Mouse (Mus musculus): ENCODE measurements at regions not wholly inside any gene's neighbourhood (a gene's known extent, or its start where the extent isn't known, plus 50 kb on each side); places are given as distances from the start of the nearest gene placed in this dataset.

- WGBS, result 57% methylated on average over 29 of the region's 29 CpGs
- no peaks in the 10 kb centered on the region for H3K4me1 ChIP-seq (ENCODE audit: control insufficient read depth, insufficient read depth, low read length)
- peak overlapping the region; percentile 17 for H3K4me3 ChIP-seq (replicated peaks; ENCODE audit: low read depth, low read length)
- DNase-seq (no peak), ATAC-seq (ENCODE audit: low FRiP score, low TSS enrichment) (no peak)
- H3K27me3 ChIP-seq (ENCODE audit: control insufficient read depth, insufficient read depth, low read length), result no peaks in the 10 kb centered on the region
- H3K36me3 ChIP-seq (ENCODE audit: control insufficient read depth, insufficient read depth, low read length), result no peaks in the 10 kb centered on the region
- H3K9ac ChIP-seq (replicated peaks; ENCODE audit: low read length), result 0 out of 2 replicates have a peak overlapping the region, but pooled peaks have one; percentile 23
- H3K4me2 ChIP-seq (ENCODE audit: low read length), result peak overlapping the region; percentile 51
- no peak overlapping the region for H3K27ac ChIP-seq (replicated peaks; ENCODE audit: low read depth, low read length)
- H3K9me3 ChIP-seq (ENCODE audit: control insufficient read depth, low read length), result peaks cover 43% of the 10 kb centered on the region
These were observed 72.5 kb downstream of the Rtl1 start for GRCm38 (mm10) chr12:109527414-109528262.

GRCm38 (mm10) chr12:109525613-109526012 lies 73.0 kb downstream of the Dlk1 start:
- ATAC-seq (ENCODE audit: low FRiP score, low TSS enrichment) (no peak), DNase-seq (no peak)
- H3K9ac ChIP-seq (replicated peaks; ENCODE audit: low read length), result no peak overlapping the region
- H3K36me3 ChIP-seq (ENCODE audit: control insufficient read depth, insufficient read depth, low read length), result no peaks in the 10 kb centered on the region
- H3K4me3 ChIP-seq (replicated peaks; ENCODE audit: low read depth, low read length), result no peak overlapping the region
- 62% methylated on average over 9 of the region's 9 CpGs for WGBS
- no peaks in the 10 kb centered on the region for H3K4me1 ChIP-seq (ENCODE audit: control insufficient read depth, insufficient read depth, low read length)
- H3K27ac ChIP-seq (replicated peaks; ENCODE audit: low read depth, low read length), result no peak overlapping the region
- no peaks in the 10 kb centered on the region for H3K27me3 ChIP-seq (ENCODE audit: control insufficient read depth, insufficient read depth, low read length)
- H3K9me3 ChIP-seq (ENCODE audit: control insufficient read depth, low read length), result peaks cover 42% of the 10 kb centered on the region
- H3K4me2 ChIP-seq (ENCODE audit: low read length), result no peak overlapping the region

- no peak overlapping the region for H3K4me3 ChIP-seq (replicated peaks; ENCODE audit: low read depth, low read length)
- no peak for ATAC-seq (ENCODE audit: low FRiP score, low TSS enrichment)
- H3K4me1 ChIP-seq (ENCODE audit: control insufficient read depth, insufficient read depth, low read length), result no peaks in the 10 kb centered on the region; the same call in 1 of the 2 replicates
- WGBS, result 84% methylated on average over 5 of the region's 5 CpGs
- H3K9ac ChIP-seq (replicated peaks; ENCODE audit: low read length), result no peak overlapping the region
- H3K4me2 ChIP-seq (ENCODE audit: low read length), result no peak overlapping the region
- 0 out of 2 replicates have a peak, but pooled peaks cover 2% of the 10 kb centered on the region for H3K9me3 ChIP-seq (ENCODE audit: control insufficient read depth, low read length)
- DNase-seq, result no peak
- H3K27ac ChIP-seq (replicated peaks; ENCODE audit: low read depth, low read length), result no peak overlapping the region
- H3K36me3 ChIP-seq (ENCODE audit: control insufficient read depth, insufficient read depth, low read length), result no peaks in the 10 kb centered on the region
- no peaks in the 10 kb centered on the region for H3K27me3 ChIP-seq (ENCODE audit: control insufficient read depth, insufficient read depth, low read length)
These were observed 68.7 kb downstream of the Dlk1 start for GRCm38 (mm10) chr12:109521199-109521780.

- Histone ChIP-seq H3K4me2 (ENCODE audit: low read length) (no peak overlapping the region), H3K4me3 (replicated peaks; ENCODE audit: low read depth, low read length) (no peak overlapping the region), H3K27me3 (ENCODE audit: control insufficient read depth, insufficient read depth, low read length) (no peaks in the 10 kb centered on the region), H3K9ac (replicated peaks; ENCODE audit: low read length) (no peak overlapping the region), H3K9me3 (ENCODE audit: control insufficient read depth, low read length) (no peaks in the 10 kb centered on the region), H3K36me3 (ENCODE audit: control insufficient read depth, insufficient read depth, low read length) (no peaks in the 10 kb centered on the region), H3K27ac (replicated peaks; ENCODE audit: low read depth, low read length) (no peak overlapping the region), H3K4me1 (ENCODE audit: control insufficient read depth, insufficient read depth, low read length) (no peaks in the 10 kb centered on the region; the same call in 1 of the 2 replicates)
- 41% methylated on average over 8 of the region's 8 CpGs for WGBS
- ATAC-seq (ENCODE audit: low FRiP score, low TSS enrichment) (no peak), DNase-seq (no peak)
These were observed 67.8 kb downstream of the Dlk1 start for GRCm38 (mm10) chr12:109520414-109520813.

- Histone ChIP-seq H3K4me3 (replicated peaks; ENCODE audit: low read depth, low read length) (no peak overlapping the region), H3K9ac (replicated peaks; ENCODE audit: low read length) (no peak overlapping the region), H3K4me2 (ENCODE audit: low read length) (no peak overlapping the region), H3K36me3 (ENCODE audit: control insufficient read depth, insufficient read depth, low read length) (no peaks in the 10 kb centered on the region), H3K4me1 (ENCODE audit: control insufficient read depth, insufficient read depth, low read length) (no peaks in the 10 kb centered on the region; the same call in 1 of the 2 replicates), H3K27me3 (ENCODE audit: control insufficient read depth, insufficient read depth, low read length) (no peaks in the 10 kb centered on the region), H3K9me3 (ENCODE audit: control insufficient read depth, low read length) (no peaks in the 10 kb centered on the region), H3K27ac (replicated peaks; ENCODE audit: low read depth, low read length) (no peak overlapping the region)
- DNase-seq (no peak), ATAC-seq (ENCODE audit: low FRiP score, low TSS enrichment) (no peak)
- 56% methylated on average over 5 of the region's 5 CpGs for WGBS
These were observed 67.2 kb downstream of the Dlk1 start for GRCm38 (mm10) chr12:109519838-109520237.

- 9% methylated on average over 7 of the region's 7 CpGs for WGBS
- Histone ChIP-seq H3K36me3 (ENCODE audit: control insufficient read depth, insufficient read depth, low read length) (no peaks in the 10 kb centered on the region), H3K27ac (replicated peaks; ENCODE audit: low read depth, low read length) (no peak overlapping the region), H3K27me3 (ENCODE audit: control insufficient read depth, insufficient read depth, low read length) (no peaks in the 10 kb centered on the region), H3K4me1 (ENCODE audit: control insufficient read depth, insufficient read depth, low read length) (no peaks in the 10 kb centered on the region; the same call in 1 of the 2 replicates), H3K9me3 (ENCODE audit: control insufficient read depth, low read length) (no peaks in the 10 kb centered on the region), H3K9ac (replicated peaks; ENCODE audit: low read length) (no peak overlapping the region), H3K4me3 (replicated peaks; ENCODE audit: low read depth, low read length) (no peak overlapping the region), H3K4me2 (ENCODE audit: low read length) (no peak overlapping the region)
- ATAC-seq (ENCODE audit: low FRiP score, low TSS enrichment) (no peak), DNase-seq (no peak)
These were observed 65.9 kb downstream of the Dlk1 start for GRCm38 (mm10) chr12:109518413-109519021.

GRCm38 (mm10) chr12:109517764-109518163 lies 65.1 kb downstream of the Dlk1 start:
- Histone ChIP-seq H3K9me3 (ENCODE audit: control insufficient read depth, low read length) (no peaks in the 10 kb centered on the region), H3K9ac (replicated peaks; ENCODE audit: low read length) (no peak overlapping the region), H3K4me3 (replicated peaks; ENCODE audit: low read depth, low read length) (no peak overlapping the region), H3K27me3 (ENCODE audit: control insufficient read depth, insufficient read depth, low read length) (no peaks in the 10 kb centered on the region), H3K36me3 (ENCODE audit: control insufficient read depth, insufficient read depth, low read length) (no peaks in the 10 kb centered on the region), H3K4me2 (ENCODE audit: low read length) (no peak overlapping the region), H3K27ac (replicated peaks; ENCODE audit: low read depth, low read length) (no peak overlapping the region), H3K4me1 (ENCODE audit: control insufficient read depth, insufficient read depth, low read length) (no peaks in the 10 kb centered on the region; the same call in 1 of the 2 replicates)
- ATAC-seq (ENCODE audit: low FRiP score, low TSS enrichment), result no peak
- 48% methylated on average over 7 of the region's 7 CpGs for WGBS
- no peak for DNase-seq

GRCm38 (mm10) chr12:109516961-109517360 lies 64.3 kb downstream of the Dlk1 start:
- H3K27ac ChIP-seq (replicated peaks; ENCODE audit: low read depth, low read length), result no peak overlapping the region
- no peak overlapping the region for H3K4me3 ChIP-seq (replicated peaks; ENCODE audit: low read depth, low read length)
- H3K36me3 ChIP-seq (ENCODE audit: control insufficient read depth, insufficient read depth, low read length), result no peaks in the 10 kb centered on the region
- H3K27me3 ChIP-seq (ENCODE audit: control insufficient read depth, insufficient read depth, low read length), result no peaks in the 10 kb centered on the region
- no peaks in the 10 kb centered on the region for H3K9me3 ChIP-seq (ENCODE audit: control insufficient read depth, low read length)
- no peak overlapping the region for H3K4me2 ChIP-seq (ENCODE audit: low read length)
- H3K4me1 ChIP-seq (ENCODE audit: control insufficient read depth, insufficient read depth, low read length), result no peaks in the 10 kb centered on the region; the same call in 1 of the 2 replicates
- H3K9ac ChIP-seq (replicated peaks; ENCODE audit: low read length), result no peak overlapping the region
- no peak for ATAC-seq (ENCODE audit: low FRiP score, low TSS enrichment)
- 39% methylated on average over 4 of the region's 4 CpGs for WGBS
- no peak for DNase-seq

Data from midbrain, embryonic 14.5 days (tissue).